Mouse (Mus musculus): Measurements from ENCODE around the gene Galntl6.

DNA sequence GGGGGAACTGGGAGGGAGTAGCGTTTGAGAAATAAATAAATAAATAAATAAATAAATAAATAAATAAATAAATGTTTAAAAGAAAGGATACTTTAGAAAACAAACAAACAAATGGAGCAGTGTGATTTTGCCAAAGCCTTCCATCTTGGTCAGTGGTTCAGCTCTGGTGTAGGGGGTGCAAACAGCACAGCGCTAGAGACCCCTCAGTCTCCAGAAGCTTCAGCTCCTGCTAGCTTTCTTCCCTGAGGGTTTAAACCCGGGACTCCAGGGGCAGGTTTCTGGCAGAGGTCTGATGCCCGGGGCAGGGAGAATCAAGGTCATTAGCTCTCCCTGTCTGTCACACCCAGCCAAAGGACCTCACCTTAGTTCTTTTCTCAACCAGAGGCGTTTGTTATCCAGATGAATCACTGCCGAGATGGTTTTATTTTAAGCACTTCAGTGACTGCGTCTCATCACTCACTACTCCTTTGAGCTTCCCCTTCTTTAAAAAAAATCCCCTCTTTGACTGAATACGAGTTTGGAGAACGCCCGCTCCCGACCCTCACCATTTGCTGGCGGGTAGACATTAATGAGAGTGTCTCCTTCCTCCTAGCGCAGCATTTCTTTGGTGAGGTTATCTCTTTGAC, 1146.6 kb downstream of the Galntl6 start:
- no peak for TF ChIP-seq CTCF (IDR thresholded peaks at IDR 0.05; ENCODE audit: borderline replicate concordance, control insufficient read depth, extremely low read depth, insufficient read depth, low read length, poor library complexity)
- no peak for TF ChIP-seq POLR2A (IDR thresholded peaks at IDR 0.05; ENCODE audit: control insufficient read depth, extremely low read depth, insufficient read depth, low read length, poor library complexity)

Data from thymus, adult 2 months (tissue).